Mouse (Mus musculus) heart, postnatal 0 days (tissue): ENCODE results near the gene Prr15l.

Experiments
- CTCF ChIP-seq: IDR thresholded peaks from 2 replicates; pipeline ENCODE4 v1.5.1; 2016; ENCODE audit warnings: antibody characterized with exemption, control low read depth, low read depth
- EP300 ChIP-seq: IDR thresholded peaks from 2 replicates; pipeline ENCODE4 v1.6.1; 2016; ENCODE audit warnings: antibody characterized with exemption, low read depth

- TF ChIP-seq EP300 (no peak), CTCF (no peak)
Measured at GRCm38 (mm10) chr11:96955094-96955493, 27.2 kb downstream of the Prr15l start.
